Mouse (Mus musculus) embryonic fibroblast, embryonic 13.5 days (primary cell): ENCODE measurements around the gene AW822073.

Experiments
- CTCF ChIP-seq: IDR thresholded peaks from 2 replicates; pipeline ENCODE4 v1.5.1; 2011; ENCODE audit warnings: mild to moderate bottlenecking, control low read depth, low read length, moderate library complexity, borderline replicate concordance; ENCODE audit not compliant: insufficient read depth
- POLR2A ChIP-seq: IDR thresholded peaks from 2 replicates; pipeline ENCODE4 v1.6.1; 2011; ENCODE audit warnings: low read depth, mild to moderate bottlenecking, control low read depth, low read length, moderate library complexity

GRCm38 (mm10) chr10:58212230-58212629 is 12.5 kb downstream of the AW822073 start:
- TF ChIP-seq CTCF (no peak), POLR2A (no peak)
